Mouse (Mus musculus) intestine, embryonic 16.5 days (tissue): Measurements from ENCODE around the gene Dusp11. TPM values are rescaled to one million over a fixed set of nuclear protein-coding genes. Genes with fewer than 3 reads are reported as not detected.
A peak's percentile ranks its signal among the peaks of the same experiment; 100 is the strongest.
"Not testable (repeated sequence)": the region's sequence is repeated elsewhere in the genome, so short reads cannot be mapped to it uniquely, and the experiment has no call there.

ENCODE experiments used
- ATAC-seq: fragments of 200-750 bp; cut with Nextera tagmentation; 2 replicates; pipeline ENCODE4 v1.8.0; 2017; ENCODE audit warnings: moderate TSS enrichment, moderate library complexity
- H3K27ac ChIP-seq: fragments of 300-500 bp; sonication (generic); 2 replicates; pipeline ENCODE4 v1.5.1; 2014; ENCODE audit warnings: mild to moderate bottlenecking, low read length
- H3K27me3 ChIP-seq: fragments of 300-500 bp; sonication (generic); replicated peaks from 2 replicates; pipeline ENCODE4 v1.6.1; 2014; ENCODE audit warnings: low read length, control low read depth, mixed read lengths; ENCODE audit not compliant: control insufficient read depth, insufficient read depth
- H3K36me3 ChIP-seq: fragments of 300-500 bp; sonication (generic); 2 replicates; pipeline ENCODE4 v1.6.1; 2014; ENCODE audit warnings: low read length, control low read depth; ENCODE audit not compliant: control insufficient read depth, insufficient read depth
- H3K4me1 ChIP-seq: fragments of 300-500 bp; sonication (generic); 2 replicates; pipeline ENCODE4 v1.6.1; 2014; ENCODE audit warnings: low read length, control low read depth, mixed read lengths; ENCODE audit not compliant: control insufficient read depth, insufficient read depth
- H3K4me2 ChIP-seq: fragments of 300-500 bp; sonication (generic); 2 replicates; pipeline ENCODE4 v1.6.1; 2014; ENCODE audit warnings: low read depth, low read length, control low read depth
- H3K4me3 ChIP-seq: fragments of 300-500 bp; sonication (generic); 2 replicates; pipeline ENCODE4 v1.5.1; 2014; ENCODE audit warnings: mild to moderate bottlenecking, low read length
- H3K9ac ChIP-seq: fragments of 300-500 bp; sonication (generic); 2 replicates; pipeline ENCODE4 v1.6.1; 2014; ENCODE audit warnings: low read depth, low read length
- H3K9me3 ChIP-seq: fragments of 300-500 bp; sonication (generic); 2 replicates; pipeline ENCODE4 v1.6.1; 2016; ENCODE audit warnings: low read length, control low read depth; ENCODE audit not compliant: control insufficient read depth
- whole genome bisulfite sequencing: fragments of 180-500 bp; shearing (Covaris S2); extraction: QIAGEN DNeasy Blood & Tissue Kit; methylation state at CpG from one replicate; pipeline ENCODE4 v1.1.7; 2014; 5-methylcytosine and 5-hydroxymethylcytosine counted together
- polyA plus RNA-seq: library from polyadenylated mRNA; unstranded; fragments of >200 nt; fragmentation: Nextera tagmentation; extraction: Ambion mirVana; gene quantifications from 2 replicates; pipeline ENCODE4 v1.2.1, GENCODE M21; 2015

Dusp11 gene
- 34.2 and 41.1 TPM in 2 replicates for polyA plus RNA-seq

- no peaks in the 10 kb centered on the region for H3K36me3 ChIP-seq
- ATAC-seq = peak; percentile 98
- H3K9me3 ChIP-seq = no peaks in the 10 kb centered on the region
- under 1% methylated on average over 68 of the region's 70 CpGs for WGBS
- peaks cover 10% of the 10 kb centered on the region for H3K4me1 ChIP-seq
- peak within 1 kb of the TSS; percentile 98 for H3K27ac ChIP-seq
- H3K9ac ChIP-seq = peak within 1 kb of the TSS; percentile 98
- peak within 1 kb of the TSS; percentile 77 for H3K4me2 ChIP-seq
- H3K27me3 ChIP-seq = no peaks in the 10 kb centered on the region
- H3K4me3 ChIP-seq = peak within 1 kb of the TSS; percentile 84
These were observed at the start of gene Dusp11 for GRCm38 (mm10) chr6:85961101-85962091. TSS of gene Dusp11 (minus strand) at chr6:85961667.

- Histone ChIP-seq H3K4me1 (no peaks in the 10 kb centered on the region), H3K27me3 (no peaks in the 10 kb centered on the region), H3K4me3 (no peak overlapping the region), H3K36me3 (no peaks in the 10 kb centered on the region), H3K4me2 (no peak overlapping the region), H3K9me3 (no peaks in the 10 kb centered on the region), H3K27ac (no peak overlapping the region), H3K9ac (no peak overlapping the region)
- 33% methylated on average over 4 of the region's 4 CpGs for WGBS
- no peak for ATAC-seq
These were observed 48.5 kb upstream of the Dusp11 start for GRCm38 (mm10) chr6:86009980-86010379.

- Histone ChIP-seq H3K4me2 (peak overlapping the region; percentile 51), H3K27ac (no peak overlapping the region), H3K4me3 (no peak overlapping the region), H3K36me3 (no peaks in the 10 kb centered on the region), H3K9ac (no peak overlapping the region), H3K9me3 (no peaks in the 10 kb centered on the region), H3K4me1 (0 out of 2 replicates have a peak, but pooled peaks cover 6% of the 10 kb centered on the region), H3K27me3 (no peaks in the 10 kb centered on the region)
- ATAC-seq = peak; percentile 90
- WGBS = 12% methylated on average over 18 of the region's 18 CpGs
These were observed 43.0 kb upstream of the Dusp11 start for GRCm38 (mm10) chr6:86004271-86005148.

GRCm38 (mm10) chr6:86003405-86003925 lies 42.0 kb upstream of the Dusp11 start:
- no peaks in the 10 kb centered on the region for H3K27me3 ChIP-seq
- H3K27ac ChIP-seq = no peak overlapping the region
- no peak overlapping the region for H3K4me2 ChIP-seq
- H3K36me3 ChIP-seq = no peaks in the 10 kb centered on the region
- WGBS = 74% methylated on average over 18 of the region's 18 CpGs
- no peak for ATAC-seq
- H3K4me3 ChIP-seq = no peak overlapping the region
- 0 out of 2 replicates have a peak, but pooled peaks cover 6% of the 10 kb centered on the region for H3K4me1 ChIP-seq
- no peaks in the 10 kb centered on the region for H3K9me3 ChIP-seq
- H3K9ac ChIP-seq = no peak overlapping the region

- H3K9me3 ChIP-seq, H3K27ac ChIP-seq, H3K4me3 ChIP-seq, H3K4me1 ChIP-seq, H3K4me2 ChIP-seq, ATAC-seq, H3K36me3 ChIP-seq, H3K27me3 ChIP-seq, H3K9ac ChIP-seq: not testable (repeated sequence)
- 74% methylated on average over 5 of the region's 5 CpGs for WGBS
These were observed 29.3 kb upstream of the Dusp11 start for GRCm38 (mm10) chr6:85990774-85991173.

- H3K4me1 ChIP-seq, ATAC-seq: not testable (repeated sequence)
- 88% methylated on average over 5 of the region's 5 CpGs for WGBS
These were observed 28.1 kb upstream of the Dusp11 start for GRCm38 (mm10) chr6:85989570-85989969.

GRCm38 (mm10) chr6:85984351-85984750 lies 22.9 kb upstream of the Dusp11 start:
- Histone ChIP-seq H3K36me3 (no peaks in the 10 kb centered on the region), H3K4me2 (no peak overlapping the region), H3K4me3 (no peak overlapping the region), H3K27me3 (no peaks in the 10 kb centered on the region), H3K4me1 (no peaks in the 10 kb centered on the region), H3K9ac (no peak overlapping the region), H3K27ac (no peak overlapping the region), H3K9me3 (no peaks in the 10 kb centered on the region)
- 84% methylated on average over 8 of the region's 8 CpGs for WGBS
- ATAC-seq = no peak

More at GRCm38 (mm10) chr6:85989570-85989969, 28.1 kb upstream of the Dusp11 start:
- H3K27me3 ChIP-seq, H3K9ac ChIP-seq, H3K4me2 ChIP-seq, H3K4me3 ChIP-seq, H3K27ac ChIP-seq, H3K9me3 ChIP-seq, H3K36me3 ChIP-seq: not testable (repeated sequence)

- not testable (repeated sequence) for H3K36me3 ChIP-seq, H3K27me3 ChIP-seq, H3K4me3 ChIP-seq, ATAC-seq, H3K4me1 ChIP-seq, H3K9ac ChIP-seq, H3K27ac ChIP-seq, H3K4me2 ChIP-seq, H3K9me3 ChIP-seq
- 85% methylated on average over 4 of the region's 4 CpGs for WGBS
These were observed 17.3 kb upstream of the Dusp11 start for GRCm38 (mm10) chr6:85978736-85979135.

GRCm38 (mm10) chr6:85976242-85976641 lies 14.8 kb upstream of the Dusp11 start:
- Histone ChIP-seq H3K4me2 (no peak overlapping the region), H3K9ac (no peak overlapping the region), H3K36me3 (no peaks in the 10 kb centered on the region), H3K27ac (no peak overlapping the region), H3K4me1 (peaks cover 3% of the 10 kb centered on the region; the same call in 1 of the 2 replicates), H3K4me3 (no peak overlapping the region), H3K27me3 (no peaks in the 10 kb centered on the region), H3K9me3 (no peaks in the 10 kb centered on the region)
- no peak for ATAC-seq
- 80% methylated on average over 5 of the region's 5 CpGs for WGBS
